Mouse (Mus musculus) erythroid progenitor cell, adult 5-6 weeks (primary cell): Measurements from ENCODE around the gene Saysd1. TPM values are rescaled to one million over a fixed set of nuclear protein-coding genes. Genes with fewer than 3 reads are reported as not detected.

Experiments used
- ATAC-seq: replicated peaks from 2 replicates; pipeline ENCODE4 v1.8.0; 2016; ENCODE audit warnings: moderate number of reproducible peaks, mild to moderate bottlenecking, moderate TSS enrichment, inconsistent platforms; ENCODE audit not compliant: poor library complexity, low FRiP score, severe bottlenecking
- total RNA-seq, 2 experiments: library from RNA; stranded (forward) in 1 of 2; stranded (reverse) in 1 of 2; fragments of 150-400 nt in 1 of 2; fragments of 186-747, 209-891 nt in 1 of 2; gene quantifications; 2 replicates each; pipeline versions ENCODE4 v1.2.3 to v1.2.4; 2015 to 2017; ENCODE audit warnings: low replicate concordance in 2 of 2

Saysd1 gene
- total RNA-seq, 2 experiments from 2014 or later, result 0.42 TPM; not detected in 1

DNA sequence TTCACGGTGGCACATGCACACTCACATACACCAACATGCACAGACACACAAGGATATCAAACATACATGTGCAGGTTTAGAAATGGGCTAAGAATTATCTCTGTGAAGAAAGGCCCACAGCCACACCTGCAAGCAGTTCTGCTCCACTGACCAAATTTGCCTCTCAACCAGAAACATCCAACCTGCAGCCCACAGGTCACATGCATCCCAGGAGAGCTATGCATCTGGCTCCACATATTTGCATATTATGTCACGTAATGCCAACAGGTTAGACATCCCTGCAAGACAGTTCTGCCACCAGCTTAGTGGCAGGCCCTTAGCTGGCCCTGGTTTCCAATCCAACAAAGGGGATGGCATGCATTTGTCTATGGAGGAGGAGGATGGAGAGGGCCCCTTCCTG, 29.7 kb upstream of the Saysd1 start:
- ATAC-seq, result no peak

DNA sequence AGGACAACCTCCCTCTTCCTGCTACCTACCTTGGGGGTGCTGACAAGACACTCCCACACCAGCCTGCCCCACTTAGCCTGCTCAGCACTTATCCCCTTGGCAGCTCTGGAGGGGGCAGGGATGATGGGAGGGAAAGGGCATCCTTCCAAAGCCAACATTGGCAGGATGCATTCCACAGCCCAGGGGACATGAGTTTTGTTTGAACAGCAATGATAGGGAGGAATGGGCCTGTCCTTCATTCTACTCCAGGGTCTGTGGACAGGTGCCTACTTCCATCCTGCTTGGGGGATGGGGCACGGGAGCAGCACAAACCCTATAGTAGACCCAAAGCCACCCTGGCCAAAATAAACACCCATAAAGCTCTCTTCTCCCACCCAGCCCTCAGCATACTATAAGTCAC, 27.1 kb upstream of the Saysd1 start:
- ATAC-seq, result no peak

DNA sequence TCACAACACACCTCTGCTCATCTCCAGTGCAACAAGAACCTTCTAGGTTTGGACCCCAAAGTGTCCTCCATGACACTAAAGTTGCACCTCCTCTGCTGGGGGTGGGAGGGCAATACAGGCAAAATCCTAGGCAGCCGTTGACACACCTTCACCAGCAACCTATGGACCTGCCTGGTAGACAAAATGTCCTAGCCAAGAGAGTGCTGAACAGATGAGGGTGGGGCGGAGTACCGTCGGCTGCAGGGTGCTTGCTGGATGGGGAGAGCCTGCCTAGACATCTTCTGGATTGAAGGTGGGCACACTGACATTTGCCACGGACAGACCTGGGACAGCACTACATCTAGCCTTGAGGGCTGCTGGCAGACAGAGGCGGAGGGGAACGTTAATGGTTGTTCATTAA, 26.1 kb upstream of the Saysd1 start:
- ATAC-seq, result no peak

GRCm38 (mm10) chr14:20162686-20163085, 24.4 kb upstream of the Saysd1 start:
- ATAC-seq, result no peak

DNA sequence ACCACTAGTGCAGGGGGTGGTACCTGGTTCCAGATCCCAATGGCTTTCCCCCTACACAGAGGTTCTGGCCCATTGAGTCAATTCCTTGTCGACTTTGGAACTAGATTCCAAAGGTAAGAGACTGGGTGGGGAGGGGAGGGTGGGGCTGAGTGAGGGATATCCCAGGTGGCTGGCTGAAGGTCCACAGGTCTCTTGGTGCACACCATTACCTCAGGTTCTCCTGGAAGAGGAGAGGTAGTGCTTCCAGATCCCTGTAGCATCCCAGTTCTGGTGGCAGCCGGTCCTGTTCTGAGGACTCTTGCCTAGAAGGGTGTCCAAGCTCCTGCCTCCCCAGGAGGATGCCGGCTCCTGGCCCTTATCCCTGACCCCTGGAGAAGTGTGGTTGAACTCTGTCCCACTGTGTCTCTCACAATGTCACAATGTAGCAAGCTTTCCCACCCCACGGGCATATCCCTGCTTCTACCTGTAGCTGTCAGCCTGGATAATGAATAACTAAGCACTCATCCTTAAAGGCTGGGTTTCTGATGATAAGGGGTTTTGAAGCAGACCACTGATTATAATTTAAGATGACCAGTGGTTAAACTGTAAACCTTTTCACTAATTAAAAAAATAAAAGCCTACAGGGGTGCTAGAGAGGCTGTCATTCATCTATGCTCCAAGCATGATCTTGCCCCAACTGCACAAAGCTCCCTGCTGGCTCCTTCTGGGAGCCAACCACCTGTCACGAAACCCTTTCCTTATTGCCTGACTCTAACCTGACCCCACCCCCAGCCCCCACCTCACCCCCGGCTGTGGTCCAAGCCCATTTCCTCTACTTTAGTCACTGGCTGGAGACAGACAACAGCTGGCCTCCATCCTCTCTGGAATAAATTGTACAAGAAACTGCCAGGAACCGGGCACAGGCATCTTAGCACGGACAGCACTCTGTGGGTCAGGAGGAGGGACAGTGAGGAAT, 20.7 kb upstream of the Saysd1 start:
- ATAC-seq, result no peak

DNA sequence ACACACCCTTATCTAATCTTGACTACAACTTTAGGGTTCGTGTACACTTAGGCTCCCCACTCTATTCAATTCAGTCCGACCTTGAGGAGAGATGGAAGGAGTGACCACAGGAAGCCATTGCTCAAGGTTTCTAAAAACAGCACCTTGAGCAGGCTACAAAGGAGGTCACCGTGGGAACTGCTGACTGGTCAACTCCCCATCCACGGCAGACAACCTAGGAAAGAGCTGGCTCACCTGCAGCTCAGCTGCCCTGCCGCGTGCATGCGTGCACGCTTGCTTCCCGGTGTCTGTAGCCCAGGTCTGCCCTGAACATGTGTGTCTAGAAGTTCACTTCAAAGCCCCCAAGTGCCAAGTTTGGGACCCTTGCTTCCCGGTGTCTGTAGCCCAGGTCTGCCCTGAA, 19.3 kb upstream of the Saysd1 start:
- no peak for ATAC-seq

GRCm38 (mm10) chr14:20155718-20156117, 17.4 kb upstream of the Saysd1 start:
- ATAC-seq, result no peak

GRCm38 (mm10) chr14:20154937-20155336, 16.6 kb upstream of the Saysd1 start:
- ATAC-seq, result no peak

DNA sequence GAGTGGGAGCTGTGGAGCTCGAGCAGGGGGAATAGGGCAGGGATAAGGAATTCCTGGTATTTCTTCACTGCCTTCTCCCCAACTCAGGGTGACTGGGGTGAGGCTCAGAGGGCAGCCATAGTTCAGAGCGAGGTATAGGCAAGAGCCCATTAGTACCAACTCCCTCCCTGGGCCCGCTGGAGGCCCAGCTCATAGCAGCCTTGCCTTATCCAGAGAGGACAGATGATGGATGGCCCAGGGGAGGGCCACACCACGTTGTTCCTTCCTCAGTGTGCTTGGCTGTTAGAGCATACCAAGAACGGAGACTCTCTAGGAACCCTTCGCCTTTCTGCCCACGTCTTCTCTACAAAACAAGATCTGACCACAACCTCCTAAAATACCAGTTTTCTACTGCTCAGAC, 15.9 kb upstream of the Saysd1 start:
- ATAC-seq, result no peak

DNA sequence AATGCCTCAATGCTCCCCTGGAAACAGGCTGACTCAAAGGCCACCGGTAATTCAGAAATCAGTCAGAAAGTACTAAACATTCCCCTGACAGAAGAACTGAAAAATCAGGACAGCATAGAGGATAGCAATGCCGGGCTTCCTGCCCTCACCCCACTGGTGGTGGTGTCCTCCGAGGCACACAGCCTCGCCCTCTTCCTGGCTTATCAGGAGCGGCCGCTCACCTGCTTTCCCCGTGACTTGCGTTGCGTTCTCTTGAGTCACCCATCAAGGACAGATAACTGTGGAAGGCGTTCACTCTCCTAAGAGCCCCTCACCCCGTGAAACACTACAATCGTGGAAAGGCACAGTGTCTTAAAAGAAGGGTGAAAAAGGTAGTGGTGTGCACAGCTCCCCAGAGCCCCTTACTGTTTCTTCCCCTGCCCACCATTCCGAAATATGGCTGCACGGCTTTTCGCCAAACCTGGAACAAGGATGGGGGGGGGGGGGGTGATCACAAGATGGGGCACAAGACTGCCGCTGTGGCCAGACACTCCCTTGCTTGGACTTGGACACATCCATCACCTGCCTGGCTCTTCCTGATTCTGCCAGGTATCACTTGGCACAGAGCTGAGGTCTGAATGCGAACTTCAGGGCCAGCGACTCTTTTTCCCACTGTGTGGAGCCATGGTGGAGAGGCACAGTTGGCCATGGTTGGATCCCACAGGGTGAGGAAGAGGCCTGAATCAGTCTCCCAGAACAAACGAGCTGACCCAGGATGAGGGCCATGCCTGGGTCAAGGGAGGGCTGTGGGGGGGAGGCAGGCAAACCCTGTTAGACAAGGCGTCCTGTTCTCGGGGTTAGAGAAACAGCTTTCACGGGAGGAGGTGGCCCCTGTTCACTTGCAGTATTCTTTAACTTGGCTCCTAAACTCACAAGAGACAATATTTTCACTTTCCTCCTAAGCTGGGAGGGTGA, 11.1 kb upstream of the Saysd1 start:
- ATAC-seq, result no peak

GRCm38 (mm10) chr14:20148514-20148913, 10.2 kb upstream of the Saysd1 start:
- no peak for ATAC-seq

DNA sequence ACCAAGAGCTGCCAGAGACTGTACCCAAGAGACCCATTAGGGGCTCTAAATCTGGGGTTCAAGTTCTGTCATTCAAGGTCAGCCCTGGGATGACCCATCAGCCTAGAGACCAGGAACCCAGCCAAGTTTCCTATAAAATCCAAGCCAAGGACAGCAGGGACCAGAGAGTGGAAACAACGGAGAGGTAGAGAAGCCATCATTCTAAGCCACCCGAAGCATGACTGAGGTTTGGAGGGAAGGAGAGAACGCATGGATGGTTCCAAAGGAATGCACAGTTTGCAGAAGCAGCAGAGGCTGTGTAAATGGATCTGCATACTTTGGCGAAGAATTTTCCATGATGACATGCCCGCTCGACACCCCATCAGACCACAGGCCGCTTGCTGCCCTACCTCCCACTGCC, 9.5 kb upstream of the Saysd1 start:
- no peak for ATAC-seq

- no peak for ATAC-seq
Observed at GRCm38 (mm10) chr14:20144093-20144492, 5.8 kb upstream of the Saysd1 start.

- ATAC-seq, result no peak
Observed at GRCm38 (mm10) chr14:20134965-20135671, 3.2 kb downstream of the Saysd1 start.

DNA sequence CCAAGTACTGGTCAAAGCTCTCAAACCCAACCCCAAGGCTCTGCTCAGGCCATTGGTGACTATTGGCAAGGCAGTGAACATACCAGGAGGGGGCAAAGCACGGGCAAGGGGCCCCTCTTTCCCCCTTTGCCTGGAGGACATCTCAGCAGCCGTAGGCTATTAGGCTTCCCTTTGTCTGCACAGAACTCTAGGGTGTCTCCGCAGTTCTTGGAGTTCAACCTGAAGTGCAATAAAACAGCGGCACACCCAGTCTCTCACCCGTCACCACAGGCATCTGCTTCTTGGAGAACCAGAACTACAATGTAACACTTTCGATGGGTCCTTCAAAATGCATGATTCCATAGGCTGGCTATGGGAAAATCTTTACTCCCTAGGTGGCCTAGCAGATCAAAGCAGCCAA, 10.2 kb downstream of the Saysd1 start:
- no peak for ATAC-seq

DNA sequence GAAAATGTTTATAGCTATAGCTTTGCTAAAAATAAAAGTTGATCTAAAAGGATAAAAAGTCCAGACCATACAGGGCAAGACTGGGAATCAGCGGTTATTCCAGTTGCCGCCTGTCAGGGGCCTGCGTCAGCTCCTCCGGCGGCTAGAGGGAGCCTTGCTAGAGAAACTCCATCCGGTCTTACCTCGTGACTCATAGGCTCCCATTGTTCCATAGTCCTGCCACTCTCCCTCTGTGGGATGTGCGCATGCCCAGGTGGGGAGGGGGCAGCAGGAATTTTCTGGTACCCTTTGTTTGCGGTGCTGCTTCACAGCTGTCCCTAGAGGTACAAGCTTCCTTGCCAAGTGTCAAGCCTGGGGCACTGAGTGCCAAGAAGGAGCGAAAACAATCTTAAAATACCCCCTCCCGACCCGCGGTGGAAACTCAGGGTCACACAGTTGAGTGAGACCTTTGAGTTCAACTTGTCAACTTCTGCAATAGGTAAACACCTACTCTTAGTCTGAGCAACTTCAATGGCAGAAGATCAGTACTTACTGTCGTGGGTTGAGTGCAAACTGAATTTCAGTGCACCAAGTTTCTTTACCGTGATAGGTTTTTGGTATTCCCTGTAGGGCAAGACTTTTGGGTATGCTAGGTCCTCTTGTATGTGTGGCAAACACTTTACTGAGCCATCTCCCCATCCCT, 10.8 kb downstream of the Saysd1 start:
- no peak for ATAC-seq

DNA sequence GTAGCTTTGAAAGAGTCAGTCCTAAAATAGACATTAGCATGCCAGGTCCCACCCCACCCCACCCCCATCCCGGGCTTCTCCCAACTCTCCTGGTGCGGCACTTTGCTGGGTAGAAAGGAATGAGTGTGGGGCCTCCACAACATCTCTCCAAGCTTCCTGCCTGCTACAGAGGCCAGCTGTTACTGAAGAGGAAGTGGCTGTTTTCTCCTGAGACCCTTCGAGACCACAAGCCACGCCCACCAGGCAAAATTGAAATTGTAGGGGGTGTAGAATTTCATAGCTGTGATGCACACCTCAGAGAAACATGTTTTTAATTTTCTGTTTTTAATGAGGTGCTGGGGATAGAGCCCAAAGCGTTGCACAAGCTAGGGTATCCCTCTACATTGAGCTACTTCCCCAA, 17.5 kb downstream of the Saysd1 start:
- no peak for ATAC-seq

DNA sequence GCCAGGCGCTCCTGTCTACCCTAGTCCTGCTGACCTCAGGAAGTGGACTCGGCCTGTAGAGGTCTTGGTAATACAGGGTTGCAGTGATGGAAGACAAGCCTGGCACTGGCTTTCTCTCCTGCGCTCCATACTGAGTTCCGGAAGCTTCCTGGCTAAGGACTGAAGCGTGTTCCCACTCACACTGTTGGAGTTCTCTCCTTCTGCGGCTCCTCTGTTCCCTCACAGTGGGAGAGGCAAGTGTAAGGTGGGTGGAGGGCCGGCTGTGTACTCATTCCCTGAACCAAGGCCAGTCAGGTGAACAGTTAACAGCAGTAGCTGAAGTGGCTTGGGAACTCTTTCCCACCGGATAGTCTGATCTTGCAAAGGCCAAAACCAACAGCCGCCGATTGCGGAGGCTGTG, 18.3 kb downstream of the Saysd1 start:
- ATAC-seq, result no peak

GRCm38 (mm10) chr14:20116149-20116605, 22.2 kb downstream of the Saysd1 start:
- no peak for ATAC-seq
